Comparison of ENCODE assay signal across 27 mouse cellular contexts in the genomic region with DNA sequence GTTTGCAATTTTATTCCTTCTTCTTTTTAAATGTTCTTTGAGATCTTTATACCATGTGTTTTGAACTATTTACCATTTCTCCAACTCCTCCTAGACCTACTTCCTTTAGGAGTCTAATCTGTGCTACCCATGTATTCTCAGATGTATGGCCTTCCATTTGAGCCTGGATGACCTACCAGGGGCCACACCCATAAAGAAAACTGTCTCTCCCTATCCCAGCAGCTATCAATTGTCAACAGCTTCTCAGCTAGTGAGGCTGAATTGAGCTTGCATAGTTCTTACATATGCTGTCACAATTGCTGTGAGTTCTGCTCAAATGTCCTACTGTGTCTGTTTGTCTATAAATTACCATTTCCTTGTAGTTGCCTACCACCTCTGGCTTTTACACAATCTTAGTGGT. TPM values are rescaled to one million over a fixed set of nuclear protein-coding genes. Genes with fewer than 3 reads are reported as not detected.
DNase-seq lines count a peak whose midpoint lies in the region; ATAC-seq and TF ChIP-seq lines count a peak whose summit lies in the region.
"Had no signal": no experiment of that assay in that cellular context is flagged by ENCODE, and none has a peak within 500 bp of the region (broad histone marks: within the 10 kb centered on the region; RNA-seq: fewer than 3 reads in every experiment).

No protein-coding gene starts in this region.

- no peak overlapping the region for H3K4me3 ChIP-seq in liver, embryonic 12.5 days
- no peak overlapping the region for H3K4me3 ChIP-seq in liver, postnatal 0 days (ENCODE audit: low read depth, low read length)
- no peak overlapping the region for H3K4me3 ChIP-seq in intestine, postnatal 0 days (ENCODE audit: low read depth, low read length)
- H3K4me3 ChIP-seq in thymus, adult 2 months (ENCODE audit: control insufficient read depth, insufficient read depth, low read length): no peak overlapping the region
- H3K4me3 ChIP-seq: embryonic facial prominence, embryonic 13.5 days; forebrain, embryonic 13.5 days; heart, embryonic 10.5 days; hindbrain, embryonic 13.5 days; left cerebral cortex, adult 2 months; limb, embryonic 12.5 days; midbrain, embryonic 12.5 days; neural tube, embryonic 13.5 days had no signal

- no peaks in the 10 kb centered on the region for H3K9me3 ChIP-seq in liver, embryonic 12.5 days (replicated peaks)
- no peaks in the 10 kb centered on the region for H3K9me3 ChIP-seq in liver, postnatal 0 days (ENCODE audit: low read length)
- no peaks in the 10 kb centered on the region for H3K9me3 ChIP-seq in intestine, postnatal 0 days (ENCODE audit: control insufficient read depth)
- H3K9me3 ChIP-seq: embryonic facial prominence, embryonic 13.5 days; forebrain, embryonic 13.5 days; heart, embryonic 10.5 days; hindbrain, embryonic 13.5 days; limb, embryonic 12.5 days; midbrain, embryonic 12.5 days; neural tube, embryonic 13.5 days had no signal

- peak; percentile 55; the same call in 1 of the 2 replicates for TF ChIP-seq EP300 in liver, postnatal 0 days (IDR thresholded peaks at IDR 0.05; ENCODE audit: low read depth)

- TF ChIP-seq POLR2A in thymus, adult 2 months (IDR thresholded peaks at IDR 0.05; ENCODE audit: control insufficient read depth, extremely low read depth, insufficient read depth, low read length, poor library complexity): no peak

- peak; percentile 92 for ATAC-seq in erythroblast, adult 5-6 weeks (replicated peaks; ENCODE audit: low FRiP score, poor library complexity, severe bottlenecking)
- ATAC-seq in liver, embryonic 12.5 days: peak; percentile 94
- peak; percentile 95 for ATAC-seq in liver, postnatal 0 days
- ATAC-seq in intestine, postnatal 0 days: no peak
- ATAC-seq: forebrain, embryonic 13.5 days; Patski had no signal

- peak overlapping the region; percentile 45 for H3K4me2 ChIP-seq in liver, embryonic 12.5 days
- peak overlapping the region; percentile 31; the same call in 1 of the 2 replicates for H3K4me2 ChIP-seq in liver, postnatal 0 days (ENCODE audit: low read depth, low read length)
- H3K4me2 ChIP-seq in intestine, postnatal 0 days (replicated peaks; ENCODE audit: low read depth): no peak overlapping the region
- H3K4me2 ChIP-seq: embryonic facial prominence, embryonic 13.5 days; forebrain, embryonic 13.5 days; hindbrain, embryonic 13.5 days; limb, embryonic 12.5 days; midbrain, embryonic 12.5 days; neural tube, embryonic 13.5 days had no signal

- H3K27me3 ChIP-seq in liver, embryonic 12.5 days (replicated peaks): no peaks in the 10 kb centered on the region
- H3K27me3 ChIP-seq in liver, postnatal 0 days (ENCODE audit: insufficient read depth, low read length): no peaks in the 10 kb centered on the region
- no peaks in the 10 kb centered on the region for H3K27me3 ChIP-seq in intestine, postnatal 0 days (replicated peaks; ENCODE audit: control insufficient read depth, insufficient read depth, low read length)
- no peaks in the 10 kb centered on the region for H3K27me3 ChIP-seq in thymus, adult 2 months (ENCODE audit: control insufficient read depth, insufficient read depth, low read length)
- H3K27me3 ChIP-seq: embryonic facial prominence, embryonic 13.5 days; forebrain, embryonic 13.5 days; hindbrain, embryonic 13.5 days; midbrain, embryonic 12.5 days; neural tube, embryonic 13.5 days had no signal

- H3K9ac ChIP-seq in liver, embryonic 12.5 days: peak overlapping the region; percentile 39; the same call in 1 of the 2 replicates
- H3K9ac ChIP-seq in liver, postnatal 0 days (replicated peaks): no peak overlapping the region
- H3K9ac ChIP-seq in intestine, postnatal 0 days (ENCODE audit: low read depth, low read length): no peak overlapping the region
- H3K9ac ChIP-seq: embryonic facial prominence, embryonic 13.5 days; forebrain, embryonic 13.5 days; hindbrain, embryonic 13.5 days; limb, embryonic 12.5 days; midbrain, embryonic 12.5 days; neural tube, embryonic 13.5 days had no signal

- H3K4me1 ChIP-seq in liver, embryonic 12.5 days: peaks cover 37% of the 10 kb centered on the region
- H3K4me1 ChIP-seq in liver, postnatal 0 days (ENCODE audit: insufficient read depth): no peaks in the 10 kb centered on the region
- no peaks in the 10 kb centered on the region for H3K4me1 ChIP-seq in intestine, postnatal 0 days (replicated peaks; ENCODE audit: control insufficient read depth, insufficient read depth, low read length)
- 0 out of 2 replicates have a peak, but pooled peaks cover 2% of the 10 kb centered on the region for H3K4me1 ChIP-seq in thymus, adult 2 months (replicated peaks; ENCODE audit: control insufficient read depth, insufficient read depth, low read length)
- H3K4me1 ChIP-seq: embryonic facial prominence, embryonic 13.5 days; forebrain, embryonic 13.5 days; heart, embryonic 10.5 days; hindbrain, embryonic 13.5 days; limb, embryonic 12.5 days; midbrain, embryonic 12.5 days; neural tube, embryonic 13.5 days had no signal

- no peaks in the 10 kb centered on the region for H3K36me3 ChIP-seq in liver, embryonic 12.5 days
- no peaks in the 10 kb centered on the region for H3K36me3 ChIP-seq in liver, postnatal 0 days (replicated peaks; ENCODE audit: insufficient read depth, low read length)
- no peaks in the 10 kb centered on the region for H3K36me3 ChIP-seq in intestine, postnatal 0 days (ENCODE audit: control insufficient read depth, insufficient read depth)
- no peaks in the 10 kb centered on the region for H3K36me3 ChIP-seq in thymus, adult 2 months (ENCODE audit: control insufficient read depth, insufficient read depth, low read length)
- H3K36me3 ChIP-seq: embryonic facial prominence, embryonic 13.5 days; heart, embryonic 10.5 days; hindbrain, embryonic 13.5 days; midbrain, embryonic 12.5 days; neural tube, embryonic 13.5 days had no signal

- TF ChIP-seq CTCF in liver, postnatal 0 days (IDR thresholded peaks at IDR 0.05; ENCODE audit: low read depth): no peak
- no peak for TF ChIP-seq CTCF in intestine, postnatal 0 days (IDR thresholded peaks at IDR 0.05; ENCODE audit: low read depth)
- TF ChIP-seq CTCF in thymus, adult 2 months (IDR thresholded peaks at IDR 0.05; ENCODE audit: borderline replicate concordance, control insufficient read depth, extremely low read depth, insufficient read depth, low read length, poor library complexity): no peak

- peak; percentile 33 for DNase-seq in MEL-GATA-1-ER (ENCODE audit: extremely low read depth, low read depth)
- DNase-seq in liver, postnatal 0 days: no peak
- no peak for DNase-seq in lung, postnatal 25 days (ENCODE audit: low spot score)
- no peak for DNase-seq in thymus, adult 2 months
- DNase-seq: adrenal gland, postnatal 14 days; cerebellum, adult 18-20 months; cerebellum, postnatal 10 days; gastrocnemius, postnatal 14 days; heart, adult 11 months; heart, postnatal 4 days; kidney, adult 11 months; kidney, postnatal 14 days; lung, adult 18-20 months; lung, postnatal 14 days; thymus, postnatal 25 days had no signal

- H3K27ac ChIP-seq in liver, embryonic 12.5 days: peak overlapping the region; percentile 92
- peak overlapping the region; percentile 62 for H3K27ac ChIP-seq in liver, postnatal 0 days (ENCODE audit: low read depth)
- H3K27ac ChIP-seq in intestine, postnatal 0 days (ENCODE audit: low read depth, low read length): no peak overlapping the region
- H3K27ac ChIP-seq in thymus, adult 2 months (ENCODE audit: control insufficient read depth, insufficient read depth, low read length): no peak overlapping the region
- H3K27ac ChIP-seq: embryonic facial prominence, embryonic 13.5 days; forebrain, embryonic 13.5 days; heart, embryonic 10.5 days; hindbrain, embryonic 13.5 days; left cerebral cortex, adult 2 months; limb, embryonic 12.5 days; midbrain, embryonic 12.5 days; neural tube, embryonic 13.5 days had no signal

RNA-seq across cellular contexts. Expression of gene Alas2, which starts 31.2 kb away (rescaled TPM):
- 3,542 and 3,686 TPM in 2 replicates for total RNA-seq in erythroblast, adult 5-6 weeks (2015; ENCODE audit: low replicate concordance)
- total RNA-seq in erythroblast, adult 5-6 weeks (2017; ENCODE audit: low replicate concordance): 3,400 and 3,878 TPM in 2 replicates
- polyA plus RNA-seq in liver, embryonic 12.5 days (2016; fragmentation: Nextera tagmentation; extraction: Ambion mirVana): 776 and 813 TPM in 2 replicates
- 444 and 462 TPM in 2 replicates for polyA plus RNA-seq in liver, postnatal 0 days (2015; fragmentation: Nextera tagmentation; extraction: Ambion mirVana)
- polyA plus RNA-seq in intestine, postnatal 0 days (2015; fragmentation: Nextera tagmentation; extraction: Ambion mirVana): 4.4 and 6.4 TPM in 2 replicates
- polyA plus RNA-seq in thymus, adult 2 months (2012; rRNA removed): 9.2 and 11.5 TPM in 2 replicates

RNA-seq across cellular contexts. Expression of gene Tmem29, which starts 57.1 kb away (rescaled TPM):
- 9.4 and 31.5 TPM in 2 replicates for total RNA-seq in erythroblast, adult 5-6 weeks (2015; ENCODE audit: low replicate concordance)
- total RNA-seq in erythroblast, adult 5-6 weeks (2017; ENCODE audit: low replicate concordance): 10.3 and 19.4 TPM in 2 replicates
- polyA plus RNA-seq in liver, embryonic 12.5 days (2016; fragmentation: Nextera tagmentation; extraction: Ambion mirVana): 16.5 and 18.0 TPM in 2 replicates
- 9.9 and 10.0 TPM in 2 replicates for polyA plus RNA-seq in liver, postnatal 0 days (2015; fragmentation: Nextera tagmentation; extraction: Ambion mirVana)
- 17.2 and 17.3 TPM in 2 replicates for polyA plus RNA-seq in intestine, postnatal 0 days (2015; fragmentation: Nextera tagmentation; extraction: Ambion mirVana)
- polyA plus RNA-seq in thymus, adult 2 months (2012; rRNA removed): 3.0 and 4.2 TPM in 2 replicates

Comparison
In these comparisons a context has a peak if more than half of its experiments do, and no peak if none do; other contexts are left out.
1. H3K27ac ChIP-seq: peak in liver, embryonic 12.5 days (single experiment) and liver, postnatal 0 days (single experiment); none in intestine, postnatal 0 days (single experiment) and thymus, adult 2 months (single experiment).
2. RNA of gene Alas2, which starts 31.2 kb away (polyA plus RNA-seq): 776 to 813 TPM in liver, embryonic 12.5 days and 444 to 462 TPM in liver, postnatal 0 days; 9.2 to 11.5 TPM in thymus, adult 2 months and 4.4 to 6.4 TPM in intestine, postnatal 0 days; every median in the first group is over 10 times any median in the second.